Mouse (Mus musculus) MEL (cell line): Measurements from ENCODE around the gene 4930558C23Rik. TPM values are rescaled to one million over a fixed set of nuclear protein-coding genes. Genes with fewer than 3 reads are reported as not detected.

Experiments
- DNase-seq: peaks from one replicate; pipeline ENCODE4 v3.0.0; 2011; ENCODE audit warnings: low read depth, low spot score
- H3K27ac ChIP-seq: 2 replicates; pipeline ENCODE4 v1.5.1; 2012; ENCODE audit warnings: low read depth, mild to moderate bottlenecking, control low read depth, low read length, moderate library complexity; ENCODE audit not compliant: control insufficient read depth
- H3K27me3 ChIP-seq, 2 experiments: fragments of 150-350 bp in 1 of 2; sonication (generic) in 1 of 2; 2 replicates each; pipeline ENCODE4 v1.6.1; 2012; ENCODE audit warnings: low read length in 2 of 2, mild to moderate bottlenecking in 2 of 2, improper control_type of control experiment in 1 of 2, moderate library complexity in 1 of 2; ENCODE audit not compliant: insufficient read depth in 2 of 2, control insufficient read depth in 1 of 2
- H3K36me3 ChIP-seq, 2 experiments: 2 replicates each; pipeline ENCODE4 v1.6.1; 2012 to 2014; ENCODE audit warnings: low read length in 2 of 2, improper control_type of control experiment in 1 of 2, inconsistent platforms in 1 of 2, mild to moderate bottlenecking in 1 of 2; ENCODE audit not compliant: insufficient read depth in 2 of 2, control insufficient read depth in 1 of 2
- H3K4me1 ChIP-seq, 2 experiments: fragments of 150-350 bp in 1 of 2; sonication (generic) in 1 of 2; 2 replicates each; pipeline ENCODE4 v1.6.1; 2012; ENCODE audit warnings: low read length in 2 of 2, improper control_type of control experiment in 1 of 2, mild to moderate bottlenecking in 1 of 2; ENCODE audit not compliant: insufficient read depth in 2 of 2, control insufficient read depth in 1 of 2
- H3K4me3 ChIP-seq, 2 experiments: fragments of 150-350 bp in 1 of 2; sonication (generic) in 1 of 2; 2 replicates each; pipeline ENCODE4 v1.5.1; 2012; ENCODE audit warnings: low read depth in 2 of 2, low read length in 2 of 2, mild to moderate bottlenecking in 2 of 2, moderate library complexity in 2 of 2, control low read depth in 1 of 2, improper control_type of control experiment in 1 of 2; ENCODE audit not compliant: control insufficient read depth in 1 of 2, insufficient read depth in 1 of 2
- H3K79me2 ChIP-seq: 2 replicates; pipeline ENCODE4 v1.6.1; 2012; ENCODE audit warnings: mild to moderate bottlenecking, low read length, moderate library complexity; ENCODE audit not compliant: control insufficient read depth, poor library complexity, insufficient read depth
- H3K9ac ChIP-seq: 2 replicates; pipeline ENCODE4 v1.6.1; 2012; ENCODE audit warnings: low read depth, mild to moderate bottlenecking, control low read depth, low read length, moderate library complexity; ENCODE audit not compliant: control insufficient read depth, poor library complexity, severe bottlenecking
- H3K9me3 ChIP-seq: fragments of 150-350 bp; sonication (generic); replicated peaks from 2 replicates; pipeline ENCODE4 v1.6.1; 2012; ENCODE audit warnings: mild to moderate bottlenecking, low read length, improper control_type of control experiment, moderate library complexity; ENCODE audit not compliant: insufficient read depth
- CHD1 ChIP-seq: IDR thresholded peaks from 2 replicates; pipeline ENCODE4 v1.6.1; 2012; ENCODE audit warnings: low read depth, mild to moderate bottlenecking, inconsistent platforms, low read length, improper control_type of control experiment
- CHD2 ChIP-seq: IDR thresholded peaks from 2 replicates; pipeline ENCODE4 v1.6.1; 2011; ENCODE audit warnings: low read length, improper control_type of control experiment
- CTCF ChIP-seq, 3 experiments: IDR thresholded peaks in 2 of 3; conservative IDR thresholded peaks in 1 of 3; 2 replicates each; pipeline ENCODE4 v1.5.1; 2011 to 2012; ENCODE audit warnings: low read length in 3 of 3, low read depth in 2 of 3, mild to moderate bottlenecking in 2 of 3, improper control_type of control experiment in 1 of 3, inconsistent platforms in 1 of 3, mixed read lengths in 1 of 3, moderate library complexity in 1 of 3; ENCODE audit not compliant: control insufficient read depth in 1 of 3, insufficient read depth in 1 of 3, poor library complexity in 1 of 3, severe bottlenecking in 1 of 3
- E2F4 ChIP-seq: IDR thresholded peaks from 2 replicates; pipeline ENCODE4 v1.6.1; 2011; ENCODE audit warnings: low read depth, low read length, improper control_type of control experiment, borderline replicate concordance
- JUND ChIP-seq: IDR thresholded peaks from 2 replicates; pipeline ENCODE4 v1.6.1; 2011; ENCODE audit warnings: low read depth, mild to moderate bottlenecking, improper control_type of control experiment, low read length
- KAT2A ChIP-seq: conservative IDR thresholded peaks from 2 replicates; pipeline ENCODE4 v1.6.1; 2012; ENCODE audit warnings: low read depth, low read length, improper control_type of control experiment, inconsistent platforms
- MXI1 ChIP-seq: IDR thresholded peaks from 2 replicates; pipeline ENCODE4 v1.6.1; 2011; ENCODE audit warnings: mild to moderate bottlenecking, low read depth, low read length, improper control_type of control experiment
- MYC ChIP-seq: IDR thresholded peaks from 2 replicates; pipeline ENCODE4 v1.6.1; 2011; ENCODE audit warnings: low read depth, mild to moderate bottlenecking, low read length, improper control_type of control experiment, moderate library complexity
- POLR2A ChIP-seq, 2 experiments: IDR thresholded peaks; 2 replicates each; pipeline ENCODE4 v1.6.1; 2011 to 2012; ENCODE audit warnings: low read length in 2 of 2, mild to moderate bottlenecking in 2 of 2, control low read depth in 1 of 2, improper control_type of control experiment in 1 of 2, low read depth in 1 of 2, moderate library complexity in 1 of 2; ENCODE audit not compliant: control insufficient read depth in 1 of 2, insufficient read depth in 1 of 2, poor library complexity in 1 of 2
- POLR2AphosphoS5 ChIP-seq: IDR thresholded peaks from 2 replicates; pipeline ENCODE4 v1.6.1; 2012; ENCODE audit warnings: low read depth, borderline replicate concordance, mild to moderate bottlenecking, inconsistent platforms, low read length, moderate library complexity, mixed read lengths
- RAD21 ChIP-seq: IDR thresholded peaks from 2 replicates; pipeline ENCODE4 v1.6.1; 2011; ENCODE audit warnings: mild to moderate bottlenecking, low read depth, low read length, improper control_type of control experiment
- SMC3 ChIP-seq: IDR thresholded peaks from 2 replicates; pipeline ENCODE4 v1.6.1; 2011; ENCODE audit warnings: low read depth, low read length, improper control_type of control experiment
- TBP ChIP-seq: IDR thresholded peaks from 2 replicates; pipeline ENCODE4 v1.8.0; 2011; ENCODE audit warnings: low read depth, low read length, improper control_type of control experiment
- TCF12 ChIP-seq: IDR thresholded peaks from 2 replicates; pipeline ENCODE4 v1.6.1; 2014; ENCODE audit warnings: low read depth, mild to moderate bottlenecking, inconsistent platforms, low read length, improper control_type of control experiment, moderate library complexity
- UBTF ChIP-seq: IDR thresholded peaks from 2 replicates; pipeline ENCODE4 v1.6.1; 2012; ENCODE audit warnings: low read depth, mild to moderate bottlenecking, inconsistent platforms, low read length, improper control_type of control experiment, moderate library complexity, borderline replicate concordance; ENCODE audit not compliant: insufficient read depth
- ZC3H11A ChIP-seq: IDR thresholded peaks from 2 replicates; pipeline ENCODE4 v1.6.1; 2012; ENCODE audit warnings: low read depth, mild to moderate bottlenecking, inconsistent platforms, low read length, improper control_type of control experiment
- ZMIZ1 ChIP-seq: IDR thresholded peaks from 2 replicates; pipeline ENCODE4 v1.6.1; 2012; ENCODE audit warnings: low read depth, mild to moderate bottlenecking, inconsistent platforms, low read length, improper control_type of control experiment, moderate library complexity
- ZNF384 ChIP-seq: IDR thresholded peaks from 2 replicates; pipeline ENCODE4 v1.6.1; 2012; ENCODE audit warnings: low read depth, mild to moderate bottlenecking, inconsistent platforms, low read length, improper control_type of control experiment
- polyA plus RNA-seq, 2 experiments: library from polyadenylated mRNA; stranded (reverse) in 1 of 2; unstranded in 1 of 2; fragments of >175 nt in 1 of 2; fragments of >200 nt in 1 of 2; gene quantifications; 2 replicates each; pipeline versions ENCODE4 v1.2.1 to v1.2.4; 2012; ENCODE audit warnings: low replicate concordance in 2 of 2, low read depth in 1 of 2; ENCODE audit not compliant: insufficient read length in 2 of 2, insufficient read depth in 1 of 2, missing spikeins in 1 of 2
- total RNA-seq: library from RNA; depleted of rRNA; stranded (reverse); fragments of 300-350 nt; gene quantifications from 2 replicates; pipeline ENCODE4 v1.2.3, GENCODE M21; 2012

The 4930558C23Rik gene
- total and polyA plus RNA-seq, 3 experiments, result not detected

GRCm38 (mm10) chr3:95412268-95412667 lies 9.6 kb upstream of the 4930558C23Rik start (continued):
- TF ChIP-seq MXI1, result 0 out of 2 replicates have a peak, but pooled peaks have one; percentile 39
- TF ChIP-seq TBP, result no peak
- TF ChIP-seq UBTF, result no peak
- no peak for TF ChIP-seq CHD1

GRCm38 (mm10) chr3:95408852-95409251 lies 6.2 kb upstream of the 4930558C23Rik start:
- no peaks in the 10 kb centered on the region for H3K27me3 ChIP-seq
- H3K4me1 ChIP-seq, result peaks cover 0 to 11% of the 10 kb centered on the region in 2 experiments; a peak in 2 of 4 replicates
- TF ChIP-seq POLR2AphosphoS5 (no peak), JUND (no peak), UBTF (no peak), SMC3 (peak; percentile 54), E2F4 (no peak), TCF12 (no peak), MYC (peak; percentile 74; the same call in 1 of the 2 replicates), POLR2A (IDR thresholded peaks at IDR 0.05; ENCODE audit: control insufficient read depth in 1 of 2, insufficient read depth in 1 of 2, low read depth in 1 of 2, low read length in 2 of 2, poor library complexity in 1 of 2) (no peak), ZC3H11A (peak; percentile 37; the same call in 1 of the 2 replicates), ZNF384 (no peak), ZMIZ1 (no peak), CTCF (IDR thresholded peaks at IDR 0.05 in 2 of 3, conservative IDR thresholded peaks at IDR 0.05 in 1 of 3; ENCODE audit: control insufficient read depth in 1 of 3, insufficient read depth in 1 of 3, low read depth in 2 of 3, low read length in 3 of 3, poor library complexity in 1 of 3, severe bottlenecking in 1 of 3) (peak in 2 of 3 experiments; percentile 30 to 54; a peak in 4 of 6 replicates), MXI1 (no peak), RAD21 (peak; percentile 51), CHD2 (no peak)
- DNase-seq, result no peak
- no peak overlapping the region for H3K9ac ChIP-seq
- peaks cover 0 to 4% of the 10 kb centered on the region in 2 experiments; a peak in 2 of 4 replicates for H3K36me3 ChIP-seq
- no peak overlapping the region for H3K27ac ChIP-seq
- H3K4me3 ChIP-seq, result no peak overlapping the region
- H3K9me3 ChIP-seq, result no peaks in the 10 kb centered on the region
- H3K79me2 ChIP-seq, result no peaks in the 10 kb centered on the region

- no peak for DNase-seq
- no peaks in the 10 kb centered on the region for H3K9me3 ChIP-seq
- no peak overlapping the region for H3K27ac ChIP-seq
- peaks cover 0 to 4% of the 10 kb centered on the region in 2 experiments; a peak in 2 of 4 replicates for H3K36me3 ChIP-seq
- no peak overlapping the region for H3K4me3 ChIP-seq
- TF ChIP-seq CHD2 (no peak), POLR2AphosphoS5 (no peak), KAT2A (no peak)
- TF ChIP-seq, all 39 proteins: peak for 0
- peaks cover 0 to 11% of the 10 kb centered on the region in 2 experiments; a peak in 2 of 4 replicates for H3K4me1 ChIP-seq
- H3K9ac ChIP-seq, result no peak overlapping the region
- no peaks in the 10 kb centered on the region for H3K79me2 ChIP-seq
- no peaks in the 10 kb centered on the region for H3K27me3 ChIP-seq
These were observed 5.1 kb upstream of the 4930558C23Rik start for GRCm38 (mm10) chr3:95407728-95408127.
